In genomic region chr4:111400676-111401075, GRCm38 (mm10) we compare ENCODE assay signal across 14 mouse cellular contexts. TPM values are rescaled to one million over a fixed set of nuclear protein-coding genes. Genes with fewer than 3 reads are reported as not detected.
"Had no signal": no experiment of that assay in that cellular context is flagged by ENCODE, and none has a peak within 500 bp of the region (broad histone marks: within the 10 kb centered on the region; RNA-seq: fewer than 3 reads in every experiment).

No protein-coding gene starts in this region.

- H3K36me3 ChIP-seq: limb, embryonic 13.5 days; midbrain, embryonic 12.5 days; neural tube, embryonic 15.5 days had no signal

- H3K4me1 ChIP-seq: limb, embryonic 13.5 days; midbrain, embryonic 12.5 days; neural tube, embryonic 15.5 days had no signal

- H3K9me3 ChIP-seq: limb, embryonic 13.5 days; midbrain, embryonic 12.5 days; neural tube, embryonic 15.5 days had no signal

- H3K9ac ChIP-seq: limb, embryonic 13.5 days; liver, embryonic 14.5 days; midbrain, embryonic 12.5 days; neural tube, embryonic 15.5 days had no signal

- H3K4me2 ChIP-seq: limb, embryonic 13.5 days; midbrain, embryonic 12.5 days; neural tube, embryonic 15.5 days had no signal

- H3K27ac ChIP-seq: kidney, postnatal 0 days; limb, embryonic 13.5 days; liver, embryonic 14.5 days; midbrain, embryonic 12.5 days; neural tube, embryonic 15.5 days had no signal

- H3K4me3 ChIP-seq: limb, embryonic 13.5 days; midbrain, embryonic 12.5 days; neural tube, embryonic 15.5 days had no signal

- DNase-seq: kidney, adult 9 months; kidney, postnatal 36 days; layer of hippocampus, adult 9-11 months; layer of hippocampus, postnatal 36 days; lung, adult 18-20 months; right cerebral cortex, adult 18-20 months; right cerebral cortex, postnatal 25 days; thymus, postnatal 36 days had no signal

- H3K27me3 ChIP-seq: limb, embryonic 13.5 days; midbrain, embryonic 12.5 days; neural tube, embryonic 15.5 days had no signal

RNA-seq across cellular contexts. Expression of gene Bend5, which starts 14.1 kb away (rescaled TPM):
- total RNA-seq: megakaryocyte-erythroid progenitor cell, adult 5-6 weeks had no signal
